Mouse (Mus musculus): Measurements from ENCODE around the gene Dixdc1. TPM values are rescaled to one million over a fixed set of nuclear protein-coding genes. Genes with fewer than 3 reads are reported as not detected.

The Dixdc1 gene
- 35.7 and 41.8 TPM in 2 replicates for polyA plus RNA-seq (2012; rRNA removed)

DNA sequence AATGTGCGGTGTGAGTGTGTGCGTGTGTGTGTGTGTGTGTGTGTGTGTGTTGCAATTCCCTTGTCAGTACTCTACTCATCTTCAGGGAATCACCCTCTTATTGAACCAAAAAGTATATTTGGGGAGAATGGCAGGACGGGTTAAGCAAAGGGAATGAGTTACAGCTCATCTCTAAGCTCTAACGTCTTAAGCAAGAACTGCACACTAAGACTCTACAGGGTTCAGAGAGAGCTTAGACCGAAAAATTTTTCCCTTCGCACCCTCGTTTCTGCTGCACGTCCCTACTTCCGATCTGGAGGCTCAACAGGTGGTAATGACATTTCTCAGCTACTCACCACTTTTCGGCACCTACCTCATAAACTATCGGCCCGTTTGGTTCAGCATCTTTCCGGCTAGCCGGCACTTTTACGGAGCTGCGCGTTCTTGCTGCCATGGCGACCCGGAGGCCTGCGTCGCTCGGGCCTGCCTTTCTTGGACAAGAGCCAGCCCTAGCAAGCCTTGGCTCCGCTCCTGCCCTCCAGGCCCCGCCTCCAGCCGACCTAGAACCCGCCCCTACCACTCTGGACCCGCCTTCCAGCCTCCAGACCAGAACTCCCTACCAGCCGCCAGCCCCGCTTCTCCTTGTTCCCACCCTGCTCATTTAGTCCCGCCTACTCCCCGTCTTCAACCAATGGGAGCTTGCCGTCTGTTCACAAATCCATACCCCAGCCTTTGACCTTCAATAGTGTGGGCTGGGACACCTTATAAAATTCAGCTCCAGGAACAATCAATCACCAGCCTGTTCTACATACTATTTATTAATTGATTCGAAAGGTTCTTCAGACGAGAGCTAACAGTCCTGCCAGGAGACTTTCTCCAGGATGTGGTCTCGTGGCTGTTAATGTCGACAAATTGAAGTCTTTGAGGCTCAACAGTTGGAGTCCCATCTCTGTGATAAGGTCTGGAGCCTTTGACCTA, at the start of gene Dixdc1:
Gene Dixdc1 (minus strand): TSS at position 604 of the 957 bp plus-strand sequence.
- DNase-seq (ENCODE audit: extremely low spot score in 1 of 2, low spot score in 1 of 2) = peak; percentile 79 to 91

- DNase-seq (ENCODE audit: extremely low spot score in 1 of 2, low spot score in 1 of 2) = peak in 1 of 2 experiments; percentile 53
These were observed 42.8 kb upstream of the Dixdc1 start for GRCm38 (mm10) chr9:50782155-50782554.

GRCm38 (mm10) chr9:50776162-50776760, 36.9 kb upstream of the Dixdc1 start:
- no peak for DNase-seq (ENCODE audit: extremely low spot score in 1 of 2, low spot score in 1 of 2)

- no peak for DNase-seq (ENCODE audit: extremely low spot score in 1 of 2, low spot score in 1 of 2)
These were observed 36.4 kb upstream of the Dixdc1 start for GRCm38 (mm10) chr9:50775662-50776126.

- DNase-seq (ENCODE audit: extremely low spot score in 1 of 2, low spot score in 1 of 2) = peak; percentile 69 to 92
These were observed 35.8 kb upstream of the Dixdc1 start, which contains the start of the genes Alg9 and 1110032A03Rik for GRCm38 (mm10) chr9:50774991-50775612. Alg9 (plus strand) TSS chr9:50775019. 1110032A03Rik (minus strand) TSS chr9:50775520.

- no peak for DNase-seq (ENCODE audit: extremely low spot score in 1 of 2, low spot score in 1 of 2)
These were observed 34.7 kb upstream of the Dixdc1 start for GRCm38 (mm10) chr9:50774026-50774462.

DNA sequence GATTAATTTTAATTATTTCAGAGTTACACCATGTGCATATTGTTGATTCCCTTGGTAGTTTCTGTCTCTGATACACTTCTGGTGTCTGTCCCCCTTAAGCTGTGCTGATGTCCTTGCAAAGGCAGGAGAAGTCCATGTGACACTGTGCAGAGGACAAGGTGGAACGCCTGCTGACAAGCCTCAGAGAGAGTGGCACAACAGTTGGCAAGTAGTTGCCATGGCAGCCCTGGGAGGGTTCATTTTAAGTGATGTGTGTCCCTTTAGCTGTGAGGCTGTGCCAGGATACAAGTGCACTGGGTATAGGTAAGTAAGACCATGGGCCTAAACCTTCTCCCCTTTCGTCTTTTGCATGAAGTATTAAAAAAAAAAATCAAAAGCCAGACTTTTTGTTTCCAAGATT, 30.7 kb upstream of the Dixdc1 start:
- no peak for DNase-seq (ENCODE audit: extremely low spot score in 1 of 2, low spot score in 1 of 2)

GRCm38 (mm10) chr9:50768107-50769002, 29.0 kb upstream of the Dixdc1 start, which contains the start of gene Fdxacb1:
Fdxacb1 (plus strand) TSS chr9:50768236.
- DNase-seq (ENCODE audit: extremely low spot score in 1 of 2, low spot score in 1 of 2) = peak; percentile 99

DNA sequence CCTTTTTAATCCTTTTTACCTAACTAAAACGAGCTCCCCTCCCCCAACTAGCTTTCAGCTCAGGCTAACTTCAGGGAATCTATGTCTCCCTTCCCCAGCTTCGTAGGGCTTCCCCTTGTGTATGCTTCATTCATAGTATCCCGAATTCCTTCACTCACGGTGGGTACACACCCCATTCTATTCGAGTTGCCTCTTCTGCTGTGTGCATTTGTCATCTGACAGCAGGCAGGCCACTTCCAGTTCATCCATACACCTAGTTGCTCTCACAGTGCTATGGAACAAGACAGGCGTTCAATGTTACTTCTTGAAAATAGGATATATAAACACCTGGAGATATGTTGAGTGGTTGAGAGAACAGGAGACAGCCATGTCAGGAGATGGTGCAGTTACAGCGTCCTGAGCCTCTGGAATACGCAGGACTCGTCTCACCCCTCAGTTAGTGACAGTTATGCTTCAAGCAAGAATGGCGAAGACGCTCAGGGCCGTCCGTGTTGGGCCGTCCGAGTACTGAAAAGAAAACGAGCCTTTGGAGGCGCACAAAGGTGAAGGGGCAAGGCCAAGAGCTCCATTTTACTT, 28.3 kb upstream of the Dixdc1 start:
- DNase-seq (ENCODE audit: extremely low spot score in 1 of 2, low spot score in 1 of 2) = peak in 1 of 2 experiments; percentile 30

- DNase-seq (ENCODE audit: extremely low spot score in 1 of 2, low spot score in 1 of 2) = no peak
These were observed 24.0 kb upstream of the Dixdc1 start for GRCm38 (mm10) chr9:50763331-50763730.

GRCm38 (mm10) chr9:50761520-50762243, 22.4 kb upstream of the Dixdc1 start:
- no peak for DNase-seq (ENCODE audit: extremely low spot score in 1 of 2, low spot score in 1 of 2)

DNA sequence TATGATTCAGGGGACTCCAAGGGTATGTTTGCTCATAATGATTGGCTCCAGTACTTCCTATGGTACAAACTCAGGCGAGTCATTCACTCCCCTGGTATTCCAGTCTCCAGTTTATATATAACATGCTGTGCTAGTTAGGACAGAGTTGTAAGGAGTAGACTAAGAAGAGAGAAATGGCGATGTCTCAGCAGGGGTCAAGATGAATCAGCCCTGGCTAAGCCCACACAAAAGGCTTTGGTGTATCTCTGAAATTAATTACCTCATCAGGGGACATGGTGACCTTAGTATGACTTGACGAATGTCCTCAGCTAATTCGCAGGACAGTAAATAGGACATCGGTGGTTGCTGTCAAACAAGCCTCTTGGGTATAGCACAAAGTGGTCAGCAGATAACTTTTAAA, 17.4 kb upstream of the Dixdc1 start:
- no peak for DNase-seq (ENCODE audit: extremely low spot score in 1 of 2, low spot score in 1 of 2)

DNA sequence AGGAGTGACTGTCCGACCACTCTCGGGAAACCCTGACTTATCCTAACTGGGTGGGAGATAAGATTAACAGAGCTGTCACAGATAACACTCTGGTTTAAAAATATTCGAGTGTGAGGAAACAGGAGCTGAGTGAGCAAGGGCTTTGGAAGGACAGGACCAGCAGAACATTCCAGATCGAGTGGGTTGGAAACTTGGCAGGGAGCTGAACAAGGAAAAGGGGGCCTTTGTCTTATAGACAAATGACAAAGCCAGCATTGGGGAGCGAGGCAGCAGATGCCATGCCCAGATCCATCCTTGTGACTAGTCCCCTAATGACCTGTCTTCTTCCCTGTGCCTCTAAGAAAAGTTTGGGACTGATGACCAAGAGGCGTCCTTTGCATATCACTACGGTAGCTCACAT, 14.6 kb upstream of the Dixdc1 start:
- DNase-seq (ENCODE audit: extremely low spot score in 1 of 2, low spot score in 1 of 2) = peak in 1 of 2 experiments; percentile 33

DNA sequence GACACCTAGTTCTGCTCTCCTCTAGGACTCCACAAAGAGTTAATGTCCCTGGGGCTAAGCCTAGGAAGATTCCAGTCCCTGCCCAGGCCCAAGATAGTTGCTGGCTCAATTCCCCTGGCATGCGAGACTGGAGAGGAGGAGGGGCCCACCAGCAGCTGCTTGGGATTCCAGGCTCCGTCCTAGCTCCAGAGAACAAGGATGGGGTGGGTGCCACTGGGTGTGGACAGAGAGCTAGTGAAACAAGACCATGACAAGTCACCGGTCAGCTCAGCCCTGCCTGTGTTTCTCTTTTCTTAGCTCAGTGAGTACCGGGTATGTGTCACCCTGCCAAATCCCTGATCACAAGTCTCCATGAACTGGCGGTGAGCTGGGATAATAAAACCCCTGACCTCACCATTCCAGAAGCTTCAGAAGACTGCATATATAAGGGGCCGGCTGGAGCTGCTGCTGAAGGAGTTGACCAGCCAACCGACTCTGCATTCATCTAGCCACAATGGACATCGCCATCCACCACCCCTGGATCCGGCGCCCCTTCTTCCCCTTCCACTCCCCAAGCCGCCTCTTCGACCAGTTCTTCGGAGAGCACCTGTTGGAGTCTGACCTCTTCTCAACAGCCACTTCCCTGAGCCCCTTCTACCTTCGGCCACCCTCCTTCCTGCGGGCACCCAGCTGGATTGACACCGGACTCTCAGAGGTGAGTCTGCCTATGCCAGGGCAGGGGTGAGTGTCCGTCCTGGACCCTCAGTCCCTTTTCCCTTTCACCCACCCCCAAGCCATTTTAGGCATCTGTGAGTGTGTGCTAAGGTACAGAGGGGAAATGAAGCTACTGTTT, 13.7 kb upstream of the Dixdc1 start:
- DNase-seq (ENCODE audit: extremely low spot score in 1 of 2, low spot score in 1 of 2) = peak; percentile 54 to 80

DNA sequence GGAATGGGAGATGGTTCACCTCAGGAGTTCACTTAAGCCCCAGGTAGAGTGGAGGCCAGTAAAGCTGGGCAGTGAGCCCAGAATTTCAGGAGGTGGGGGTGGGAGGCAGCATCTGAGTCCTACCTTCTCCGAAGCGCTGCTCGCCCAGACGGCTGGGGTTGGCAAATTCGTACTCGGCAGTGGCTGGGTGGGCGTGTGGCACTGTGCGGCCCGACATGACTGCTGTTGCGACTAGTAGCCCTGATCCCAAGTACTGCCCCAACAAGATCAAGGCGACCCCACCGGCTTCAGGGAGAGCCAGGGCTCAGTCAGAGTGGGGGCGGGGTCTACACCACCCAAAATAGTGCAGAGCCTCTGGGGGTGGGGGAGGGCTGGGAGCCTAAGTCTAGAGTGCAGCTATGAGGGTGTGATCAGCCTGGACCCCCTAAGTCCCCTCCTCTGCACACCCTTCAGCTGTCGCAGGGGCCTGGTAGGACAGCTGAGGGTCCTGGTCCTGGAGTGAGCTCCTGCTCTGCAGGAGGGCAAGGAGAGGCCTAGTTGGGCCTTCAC, 12.8 kb upstream of the Dixdc1 start, which contains the start of gene Hspb2:
Gene Hspb2 (minus strand): TSS at position 301 of the 549 bp plus-strand sequence.
- DNase-seq (ENCODE audit: extremely low spot score in 1 of 2, low spot score in 1 of 2) = no peak

DNA sequence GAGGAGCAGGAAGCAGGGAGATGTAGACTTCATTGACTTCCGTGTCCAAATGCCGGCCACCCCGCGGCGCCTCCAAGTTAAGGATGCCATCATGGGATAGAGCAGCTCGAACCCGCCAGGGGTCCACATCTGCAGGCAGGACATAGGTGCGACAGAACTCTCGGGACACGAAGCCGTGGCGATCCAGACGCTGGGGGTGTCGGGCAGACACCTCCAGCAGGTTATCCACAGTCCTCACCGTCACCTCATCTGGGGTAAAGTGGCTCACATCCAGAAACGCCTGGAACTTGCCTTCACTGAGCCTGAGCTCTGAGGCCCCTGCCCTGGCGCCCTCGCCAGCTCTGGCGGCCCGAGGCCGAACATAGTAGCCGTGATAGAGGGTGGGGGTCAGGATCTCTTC, 12.0 kb upstream of the Dixdc1 start, which contains the start of gene Cryab:
Gene Cryab (plus strand): TSS at position 3 of the 400 bp plus-strand sequence.
- no peak for DNase-seq (ENCODE audit: extremely low spot score in 1 of 2, low spot score in 1 of 2)

DNA sequence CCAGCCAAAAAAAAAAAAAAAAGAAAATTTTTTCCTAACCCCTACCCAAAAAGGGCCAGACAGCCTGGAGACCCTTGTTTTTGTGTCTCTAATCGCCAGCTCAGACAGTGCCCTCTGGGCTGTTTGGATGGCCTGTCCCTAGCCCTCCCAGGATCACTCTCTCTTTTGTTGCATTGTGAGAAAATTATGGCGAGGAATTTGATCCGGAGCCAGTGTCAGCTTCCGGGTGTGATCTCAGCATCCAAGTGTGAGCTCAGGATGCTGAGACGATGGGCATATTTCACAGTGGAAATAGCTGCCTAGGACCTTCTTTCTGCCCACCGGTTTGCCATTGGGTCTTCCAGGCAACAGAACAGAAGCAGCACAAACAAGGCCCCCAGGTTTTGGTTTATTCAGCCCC, 11.4 kb upstream of the Dixdc1 start:
- no peak for DNase-seq (ENCODE audit: extremely low spot score in 1 of 2, low spot score in 1 of 2)
